Mouse (Mus musculus) liver, embryonic 14.5 days (tissue): Measurements from ENCODE around the gene Ak5.

Source experiments
- CTCF ChIP-seq: IDR thresholded peaks from 2 replicates; pipeline ENCODE4 v1.5.1; 2016; ENCODE audit warnings: antibody characterized with exemption, low read depth, control low read depth
- EP300 ChIP-seq: IDR thresholded peaks from 2 replicates; pipeline ENCODE4 v1.6.1; 2016; ENCODE audit warnings: antibody characterized with exemption, low read depth

GRCm38 (mm10) chr3:152519556-152519955 is 148.6 kb downstream of the Ak5 start:
- TF ChIP-seq CTCF (no peak), EP300 (no peak)
